In genomic region chr3:130690834-130691595, GRCm38 (mm10) we compare ENCODE assay signal across 8 mouse cellular contexts. TPM values are rescaled to one million over a fixed set of nuclear protein-coding genes. Genes with fewer than 3 reads are reported as not detected.
DNase-seq lines count a peak whose midpoint lies in the region; ATAC-seq lines count a peak whose summit lies in the region.

No protein-coding gene starts in this region.

- H3K36me3 ChIP-seq in forebrain, embryonic 15.5 days = peaks cover 13% of the 10 kb centered on the region
- H3K36me3 ChIP-seq in hindbrain, embryonic 11.5 days (ENCODE audit: control insufficient read depth, insufficient read depth, low read length) = peaks cover 3% of the 10 kb centered on the region; the same call in 1 of the 2 replicates
- H3K36me3 ChIP-seq in limb, embryonic 15.5 days = peaks cover 17% of the 10 kb centered on the region
- H3K36me3 ChIP-seq in midbrain, embryonic 15.5 days (replicated peaks) = no peaks in the 10 kb centered on the region; the same call in 1 of the 2 replicates

- H3K4me3 ChIP-seq in forebrain, embryonic 15.5 days = peak overlapping the region; percentile 34
- peak overlapping the region; percentile 30 for H3K4me3 ChIP-seq in hindbrain, embryonic 11.5 days (ENCODE audit: low read depth, low read length)
- peak overlapping the region; percentile 31 for H3K4me3 ChIP-seq in limb, embryonic 15.5 days
- peak overlapping the region; percentile 28 for H3K4me3 ChIP-seq in midbrain, embryonic 15.5 days

- WGBS in forebrain, embryonic 15.5 days = 13% methylated on average over 20 of the region's 20 CpGs
- 12% methylated on average over 20 of the region's 20 CpGs for WGBS in hindbrain, embryonic 11.5 days
- whole genome bisulfite sequencing in limb, embryonic 15.5 days = 14% methylated on average over 20 of the region's 20 CpGs
- WGBS in midbrain, embryonic 15.5 days = 13% methylated on average over 20 of the region's 20 CpGs

- H3K9ac ChIP-seq in forebrain, embryonic 15.5 days (replicated peaks) = peak overlapping the region; percentile 36; the same call in 1 of the 2 replicates
- H3K9ac ChIP-seq in hindbrain, embryonic 11.5 days (ENCODE audit: low read depth, low read length) = peak overlapping the region; percentile 40
- peak overlapping the region; percentile 31; the same call in 1 of the 2 replicates for H3K9ac ChIP-seq in limb, embryonic 15.5 days
- H3K9ac ChIP-seq in midbrain, embryonic 15.5 days = peak overlapping the region; percentile 25

- H3K9me3 ChIP-seq in forebrain, embryonic 15.5 days = no peaks in the 10 kb centered on the region
- no peaks in the 10 kb centered on the region for H3K9me3 ChIP-seq in hindbrain, embryonic 11.5 days (ENCODE audit: control insufficient read depth, low read length)
- no peaks in the 10 kb centered on the region for H3K9me3 ChIP-seq in limb, embryonic 15.5 days
- no peaks in the 10 kb centered on the region for H3K9me3 ChIP-seq in midbrain, embryonic 15.5 days

- H3K4me2 ChIP-seq in forebrain, embryonic 15.5 days (replicated peaks) = peak overlapping the region; percentile 53
- peak overlapping the region; percentile 50 for H3K4me2 ChIP-seq in hindbrain, embryonic 11.5 days (replicated peaks; ENCODE audit: low read depth, low read length)
- peak overlapping the region; percentile 50 for H3K4me2 ChIP-seq in limb, embryonic 15.5 days
- peak overlapping the region; percentile 53 for H3K4me2 ChIP-seq in midbrain, embryonic 15.5 days

- H3K4me1 ChIP-seq in forebrain, embryonic 15.5 days = peaks cover 8% of the 10 kb centered on the region
- H3K4me1 ChIP-seq in hindbrain, embryonic 11.5 days (replicated peaks; ENCODE audit: control insufficient read depth, insufficient read depth, low read length) = peaks cover 5% of the 10 kb centered on the region
- peaks cover 7% of the 10 kb centered on the region; the same call in 1 of the 2 replicates for H3K4me1 ChIP-seq in limb, embryonic 15.5 days
- H3K4me1 ChIP-seq in midbrain, embryonic 15.5 days = peaks cover 10% of the 10 kb centered on the region

- 0 out of 2 replicates have a peak overlapping the region, but pooled peaks have one; percentile 17 for H3K27ac ChIP-seq in forebrain, embryonic 15.5 days (replicated peaks)
- H3K27ac ChIP-seq in hindbrain, embryonic 11.5 days (ENCODE audit: low read depth, low read length) = peak overlapping the region; percentile 34; the same call in 1 of the 2 replicates
- peak overlapping the region; percentile 69 for H3K27ac ChIP-seq in limb, embryonic 15.5 days
- H3K27ac ChIP-seq in midbrain, embryonic 15.5 days = no peak overlapping the region

- H3K27me3 ChIP-seq in forebrain, embryonic 15.5 days = no peaks in the 10 kb centered on the region
- H3K27me3 ChIP-seq in hindbrain, embryonic 11.5 days (ENCODE audit: control insufficient read depth, insufficient read depth, low read length) = no peaks in the 10 kb centered on the region
- no peaks in the 10 kb centered on the region for H3K27me3 ChIP-seq in limb, embryonic 15.5 days
- no peaks in the 10 kb centered on the region for H3K27me3 ChIP-seq in midbrain, embryonic 15.5 days (replicated peaks)

- ATAC-seq in CD4-positive, CD25-positive, alpha-beta regulatory T cell, adult 4 months = peak; percentile 87
- ATAC-seq in forebrain, embryonic 15.5 days (replicated peaks) = peak; percentile 51; the same call in 1 of the 2 replicates
- ATAC-seq in hindbrain, embryonic 11.5 days (ENCODE audit: low FRiP score) = peak; percentile 68
- peak; percentile 70; the same call in 1 of the 2 replicates for ATAC-seq in limb, embryonic 15.5 days (ENCODE audit: insufficient number of reproducible peaks, low FRiP score, low TSS enrichment, low read depth)
- no peak; the same call in 1 of the 2 replicates for ATAC-seq in midbrain, embryonic 15.5 days (replicated peaks)

- peak; percentile 53 for DNase-seq in adrenal gland, adult 2 months
- peak; percentile 62 for DNase-seq in hindbrain, embryonic 11.5 days (ENCODE audit: low spot score)
- peak; percentile 23 to 28 for DNase-seq in thymus, postnatal 10 days (ENCODE audit: low spot score in 2 of 2)
- no peak for DNase-seq in layer of hippocampus, adult 9-11 months

RNA-seq across cellular contexts. Expression of gene Ostc, which starts 18.2 kb away (rescaled TPM):
- 100 to 1,000 TPM; 173 TPM for polyA plus RNA-seq in CD4-positive, CD25-positive, alpha-beta regulatory T cell, adult 4 months (2017; shearing (Covaris generic))
- 100 to 1,000 TPM in 1 of 2 experiments, 10 to 100 TPM in 1; 85.9 to 121 TPM for total RNA-seq in adrenal gland, adult 2 months (2021)
- polyA plus RNA-seq in adrenal gland, adult 2 months (2012; rRNA removed) = 12.9 and 13.3 TPM in 2 replicates
- polyA plus RNA-seq in forebrain, embryonic 15.5 days (2015; fragmentation: Nextera tagmentation; extraction: Ambion mirVana) = 237 and 246 TPM in 2 replicates
- polyA plus RNA-seq in hindbrain, embryonic 11.5 days (2014; fragmentation: Nextera tagmentation; extraction: Ambion mirVana) = 327 and 331 TPM in 2 replicates
- polyA plus RNA-seq in limb, embryonic 15.5 days (2015; fragmentation: Nextera tagmentation; extraction: Ambion mirVana) = 443 and 460 TPM in 2 replicates
- 198 and 209 TPM in 2 replicates for polyA plus RNA-seq in midbrain, embryonic 15.5 days (2015; fragmentation: Nextera tagmentation; extraction: Ambion mirVana)

RNA-seq across cellular contexts. Expression of gene Rpl34, which starts 39.2 kb away (rescaled TPM):
- polyA plus RNA-seq in CD4-positive, CD25-positive, alpha-beta regulatory T cell, adult 4 months (2017; shearing (Covaris generic)) = 1,000 to 10,000 TPM; 1,591 to 2,129 TPM
- total RNA-seq in adrenal gland, adult 2 months (2021) = 100 to 1,000 TPM; 621 to 725 TPM
- polyA plus RNA-seq in adrenal gland, adult 2 months (2012; rRNA removed) = 235 and 259 TPM in 2 replicates
- 594 and 667 TPM in 2 replicates for polyA plus RNA-seq in forebrain, embryonic 15.5 days (2015; fragmentation: Nextera tagmentation; extraction: Ambion mirVana)
- 669 and 690 TPM in 2 replicates for polyA plus RNA-seq in hindbrain, embryonic 11.5 days (2014; fragmentation: Nextera tagmentation; extraction: Ambion mirVana)
- polyA plus RNA-seq in limb, embryonic 15.5 days (2015; fragmentation: Nextera tagmentation; extraction: Ambion mirVana) = 695 and 892 TPM in 2 replicates
- polyA plus RNA-seq in midbrain, embryonic 15.5 days (2015; fragmentation: Nextera tagmentation; extraction: Ambion mirVana) = 524 and 551 TPM in 2 replicates

Comparison
In these comparisons a context has a peak if more than half of its experiments do, and no peak if none do; other contexts are left out.
1. RNA of gene Ostc, which starts 18.2 kb away (polyA plus RNA-seq): 443 to 460 TPM in limb, embryonic 15.5 days, 327 to 331 TPM in hindbrain, embryonic 11.5 days, 237 to 246 TPM in forebrain, embryonic 15.5 days, 198 to 209 TPM in midbrain, embryonic 15.5 days and 173 TPM in CD4-positive, CD25-positive, alpha-beta regulatory T cell, adult 4 months; 12.9 to 13.3 TPM in adrenal gland, adult 2 months; every median in the first group is over 10 times any median in the second.
2. Peak in every context shown above with its lines, with median percentiles within 50 percentile points of each other: H3K4me2 ChIP-seq, H3K4me3 ChIP-seq and H3K9ac ChIP-seq.